Mouse (Mus musculus): Measurements from ENCODE around the gene Dnah2. TPM values are rescaled to one million over a fixed set of nuclear protein-coding genes. Genes with fewer than 3 reads are reported as not detected.

Dnah2 gene
- polyA plus RNA-seq, 1 experiment from 2014 or later, result 1.4 TPM

GRCm38 (mm10) chr11:69412548-69412947 lies 136.4 kb downstream of the Dnah2 start:
- 62% methylated on average over 7 of the region's 7 CpGs for WGBS
- ATAC-seq (ENCODE audit: low FRiP score), result no peak

GRCm38 (mm10) chr11:69411538-69412203 lies 137.2 kb downstream of the Dnah2 start:
- Histone ChIP-seq H3K4me1 (peaks cover 59% of the 10 kb centered on the region), H3K9ac (peak overlapping the region; percentile 95), H3K36me3 (peaks cover 22% of the 10 kb centered on the region), H3K27me3 (no peaks in the 10 kb centered on the region), H3K27ac (peak overlapping the region; percentile 99), H3K4me2 (replicated peaks) (peak overlapping the region; percentile 99), H3K4me3 (peak overlapping the region; percentile 63), H3K9me3 (replicated peaks) (no peaks in the 10 kb centered on the region)
- WGBS, result under 1% methylated on average over 36 of the region's 39 CpGs
- no peak for ATAC-seq (ENCODE audit: low FRiP score)

More at GRCm38 (mm10) chr11:69412548-69412947, 136.4 kb downstream of the Dnah2 start:
- Histone ChIP-seq H3K4me1 (peaks cover 67% of the 10 kb centered on the region), H3K27me3 (no peaks in the 10 kb centered on the region), H3K36me3 (peaks cover 13% of the 10 kb centered on the region), H3K9ac (peak overlapping the region; percentile 95), H3K27ac (peak overlapping the region; percentile 99), H3K4me3 (peak overlapping the region; percentile 63), H3K4me2 (replicated peaks) (peak overlapping the region; percentile 99), H3K9me3 (replicated peaks) (no peaks in the 10 kb centered on the region)

- Histone ChIP-seq H3K27me3 (no peaks in the 10 kb centered on the region), H3K4me1 (peaks cover 57% of the 10 kb centered on the region), H3K9ac (peak overlapping the region; percentile 95), H3K9me3 (replicated peaks) (no peaks in the 10 kb centered on the region), H3K4me2 (replicated peaks) (peak overlapping the region; percentile 99), H3K36me3 (peaks cover 27% of the 10 kb centered on the region), H3K27ac (peak overlapping the region; percentile 99), H3K4me3 (peak overlapping the region; percentile 63)
- peak; percentile 57 for ATAC-seq (ENCODE audit: low FRiP score)
- under 1% methylated on average over 26 of the region's 26 CpGs for WGBS
Observed at GRCm38 (mm10) chr11:69411073-69411535, 137.8 kb downstream of the Dnah2 start.

- H3K4me2 ChIP-seq (replicated peaks), result peak overlapping the region; percentile 99
- WGBS, result under 1% methylated on average over 39 of the region's 41 CpGs
- 0 out of 2 replicates have a peak, but pooled peaks have one; percentile 2 for ATAC-seq (ENCODE audit: low FRiP score)
- H3K4me1 ChIP-seq, result peaks cover 57% of the 10 kb centered on the region
- peak overlapping the region; percentile 99 for H3K27ac ChIP-seq
- peak overlapping the region; percentile 63 for H3K4me3 ChIP-seq
- H3K36me3 ChIP-seq, result peaks cover 34% of the 10 kb centered on the region
- no peaks in the 10 kb centered on the region for H3K27me3 ChIP-seq
- H3K9ac ChIP-seq, result peak overlapping the region; percentile 95
- H3K9me3 ChIP-seq (replicated peaks), result no peaks in the 10 kb centered on the region
Observed at GRCm38 (mm10) chr11:69410310-69411072, 138.4 kb downstream of the Dnah2 start.

GRCm38 (mm10) chr11:69410045-69410309 lies 138.9 kb downstream of the Dnah2 start:
- no peak for ATAC-seq (ENCODE audit: low FRiP score)
- Histone ChIP-seq H3K27ac (peak overlapping the region; percentile 99), H3K36me3 (peaks cover 39% of the 10 kb centered on the region)

GRCm38 (mm10) chr11:69409378-69410044 lies 139.4 kb downstream of the Dnah2 start:
- Histone ChIP-seq H3K4me1 (peaks cover 50% of the 10 kb centered on the region), H3K27ac (peak overlapping the region; percentile 99), H3K9me3 (replicated peaks) (no peaks in the 10 kb centered on the region), H3K9ac (peak overlapping the region; percentile 95), H3K4me3 (peak overlapping the region; percentile 63), H3K36me3 (peaks cover 43% of the 10 kb centered on the region), H3K4me2 (replicated peaks) (peak overlapping the region; percentile 99), H3K27me3 (no peaks in the 10 kb centered on the region)
- under 1% methylated on average over 36 of the region's 46 CpGs for WGBS
- peak; percentile 32 for ATAC-seq (ENCODE audit: low FRiP score)

More at GRCm38 (mm10) chr11:69410045-69410309, 138.9 kb downstream of the Dnah2 start:
- Histone ChIP-seq H3K4me3 (peak overlapping the region; percentile 63), H3K9ac (peak overlapping the region; percentile 95), H3K4me2 (replicated peaks) (peak overlapping the region; percentile 99), H3K9me3 (replicated peaks) (no peaks in the 10 kb centered on the region), H3K4me1 (peaks cover 55% of the 10 kb centered on the region), H3K27me3 (no peaks in the 10 kb centered on the region)
- 0% methylated on average over 18 of the region's 18 CpGs for WGBS

GRCm38 (mm10) chr11:69408541-69409377 lies 140.2 kb downstream of the Dnah2 start:
- H3K9ac ChIP-seq, result peak overlapping the region; percentile 95
- H3K27me3 ChIP-seq, result no peaks in the 10 kb centered on the region
- H3K27ac ChIP-seq, result peak overlapping the region; percentile 99
- H3K4me1 ChIP-seq, result peaks cover 43% of the 10 kb centered on the region
- ATAC-seq (ENCODE audit: low FRiP score), result peak; percentile 64
- peak overlapping the region; percentile 99 for H3K4me2 ChIP-seq (replicated peaks)
- H3K36me3 ChIP-seq, result peaks cover 51% of the 10 kb centered on the region
- H3K9me3 ChIP-seq (replicated peaks), result no peaks in the 10 kb centered on the region
- under 1% methylated on average over 33 of the region's 33 CpGs for WGBS
- peak overlapping the region; percentile 63 for H3K4me3 ChIP-seq

- Histone ChIP-seq H3K4me2 (replicated peaks) (no peak overlapping the region), H3K9ac (no peak overlapping the region)
- no peak for ATAC-seq (ENCODE audit: low FRiP score)
Observed at GRCm38 (mm10) chr11:69407724-69408004, 141.2 kb downstream of the Dnah2 start.

GRCm38 (mm10) chr11:69406867-69407723 lies 141.8 kb downstream of the Dnah2 start:
- 91% methylated on average over 16 of the region's 16 CpGs for WGBS
- no peak overlapping the region for H3K4me3 ChIP-seq
- H3K9ac ChIP-seq, result no peak overlapping the region
- peaks cover 59% of the 10 kb centered on the region for H3K36me3 ChIP-seq
- peaks cover 26% of the 10 kb centered on the region for H3K4me1 ChIP-seq
- no peak for ATAC-seq (ENCODE audit: low FRiP score)
- no peaks in the 10 kb centered on the region for H3K27me3 ChIP-seq
- H3K27ac ChIP-seq, result no peak overlapping the region
- H3K4me2 ChIP-seq (replicated peaks), result no peak overlapping the region
- H3K9me3 ChIP-seq (replicated peaks), result no peaks in the 10 kb centered on the region

More at GRCm38 (mm10) chr11:69407724-69408004, 141.2 kb downstream of the Dnah2 start:
- peaks cover 32% of the 10 kb centered on the region for H3K4me1 ChIP-seq
- 87% methylated on average over 4 of the region's 4 CpGs for WGBS
- H3K27me3 ChIP-seq, result no peaks in the 10 kb centered on the region
- no peak overlapping the region for H3K27ac ChIP-seq
- no peaks in the 10 kb centered on the region for H3K9me3 ChIP-seq (replicated peaks)
- H3K4me3 ChIP-seq, result no peak overlapping the region
- peaks cover 57% of the 10 kb centered on the region for H3K36me3 ChIP-seq

- Histone ChIP-seq H3K27ac (no peak overlapping the region), H3K4me3 (no peak overlapping the region), H3K4me1 (peaks cover 22% of the 10 kb centered on the region), H3K4me2 (replicated peaks) (no peak overlapping the region), H3K9ac (no peak overlapping the region), H3K9me3 (replicated peaks) (no peaks in the 10 kb centered on the region), H3K36me3 (peaks cover 67% of the 10 kb centered on the region), H3K27me3 (no peaks in the 10 kb centered on the region)
- 90% methylated on average over 19 of the region's 19 CpGs for WGBS
- ATAC-seq (ENCODE audit: low FRiP score), result no peak
Observed at GRCm38 (mm10) chr11:69406282-69406681, 142.6 kb downstream of the Dnah2 start.
